Mouse (Mus musculus): Measurements from ENCODE around the gene Kpna1. TPM values are rescaled to one million over a fixed set of nuclear protein-coding genes. Genes with fewer than 3 reads are reported as not detected.
"Not testable (repeated sequence)": the region's sequence is repeated elsewhere in the genome, so short reads cannot be mapped to it uniquely, and the experiment has no call there.

The Kpna1 gene
- total RNA-seq, 2 experiments from 2014 or later: 35.1 to 41.1 TPM

- ATAC-seq (replicated peaks; ENCODE audit: poor library complexity, severe bottlenecking): no peak
Measured at GRCm38 (mm10) chr16:35984471-35984870, 5.9 kb downstream of the Kpna1 start.

- ATAC-seq (replicated peaks; ENCODE audit: poor library complexity, severe bottlenecking): no peak
Measured at GRCm38 (mm10) chr16:35987930-35988329, 9.4 kb downstream of the Kpna1 start.

- ATAC-seq (replicated peaks; ENCODE audit: poor library complexity, severe bottlenecking): peak; percentile 44; the same call in 1 of the 2 replicates
Measured at GRCm38 (mm10) chr16:35992391-35992790, 13.8 kb downstream of the Kpna1 start.

- no peak for ATAC-seq (replicated peaks; ENCODE audit: poor library complexity, severe bottlenecking)
Measured at GRCm38 (mm10) chr16:35993316-35993715, 14.8 kb downstream of the Kpna1 start.

GRCm38 (mm10) chr16:35998852-35999251, 20.3 kb downstream of the Kpna1 start:
- ATAC-seq (replicated peaks; ENCODE audit: poor library complexity, severe bottlenecking): not testable (repeated sequence)

GRCm38 (mm10) chr16:36008396-36008795, 29.8 kb downstream of the Kpna1 start:
- no peak for ATAC-seq (replicated peaks; ENCODE audit: poor library complexity, severe bottlenecking)

- ATAC-seq (replicated peaks; ENCODE audit: poor library complexity, severe bottlenecking): no peak
Measured at GRCm38 (mm10) chr16:36016335-36016734, 37.8 kb downstream of the Kpna1 start.

GRCm38 (mm10) chr16:36028120-36028519, 49.6 kb downstream of the Kpna1 start:
- not testable (repeated sequence) for ATAC-seq (replicated peaks; ENCODE audit: poor library complexity, severe bottlenecking)

GRCm38 (mm10) chr16:36040640-36041624, 62.4 kb downstream of the Kpna1 start, which contains the start of gene Wdr5b:
Wdr5b (plus strand) TSS chr16:36041190.
- ATAC-seq (replicated peaks; ENCODE audit: poor library complexity, severe bottlenecking): peak; percentile 92

GRCm38 (mm10) chr16:36041625-36042020, 63.1 kb downstream of the Kpna1 start:
- ATAC-seq (replicated peaks; ENCODE audit: poor library complexity, severe bottlenecking): no peak

- ATAC-seq (replicated peaks; ENCODE audit: poor library complexity, severe bottlenecking): no peak
Measured at GRCm38 (mm10) chr16:36043073-36043472, 64.5 kb downstream of the Kpna1 start.

- no peak for ATAC-seq (replicated peaks; ENCODE audit: poor library complexity, severe bottlenecking)
Measured at GRCm38 (mm10) chr16:36043964-36044363, 65.4 kb downstream of the Kpna1 start.

GRCm38 (mm10) chr16:36047538-36047937, 69.0 kb downstream of the Kpna1 start:
- ATAC-seq (replicated peaks; ENCODE audit: poor library complexity, severe bottlenecking): no peak

GRCm38 (mm10) chr16:36051491-36051890, 72.9 kb downstream of the Kpna1 start:
- ATAC-seq (replicated peaks; ENCODE audit: poor library complexity, severe bottlenecking): no peak

- no peak for ATAC-seq (replicated peaks; ENCODE audit: poor library complexity, severe bottlenecking)
Measured at GRCm38 (mm10) chr16:36053524-36054275, 75.2 kb downstream of the Kpna1 start.

GRCm38 (mm10) chr16:36054920-36055319, 76.4 kb downstream of the Kpna1 start:
- no peak for ATAC-seq (replicated peaks; ENCODE audit: poor library complexity, severe bottlenecking)

- ATAC-seq (replicated peaks; ENCODE audit: poor library complexity, severe bottlenecking): no peak
Measured at GRCm38 (mm10) chr16:36056416-36056815, 77.9 kb downstream of the Kpna1 start.

GRCm38 (mm10) chr16:36057933-36058475, 79.5 kb downstream of the Kpna1 start:
- ATAC-seq (replicated peaks; ENCODE audit: poor library complexity, severe bottlenecking): no peak

GRCm38 (mm10) chr16:36062534-36062933, 84.0 kb downstream of the Kpna1 start:
- ATAC-seq (replicated peaks; ENCODE audit: poor library complexity, severe bottlenecking): not testable (repeated sequence)

GRCm38 (mm10) chr16:36063315-36063714, 84.8 kb downstream of the Kpna1 start:
- no peak for ATAC-seq (replicated peaks; ENCODE audit: poor library complexity, severe bottlenecking)

- ATAC-seq (replicated peaks; ENCODE audit: poor library complexity, severe bottlenecking): no peak
Measured at GRCm38 (mm10) chr16:36064904-36065303, 86.4 kb downstream of the Kpna1 start.

Data from granulocyte monocyte progenitor cell, adult 5-6 weeks (primary cell).